Mouse (Mus musculus) hindlimb bud, embryonic 11.5 days (tissue): ENCODE measurements at regions not wholly inside any gene's neighbourhood (a gene's known extent, or its start where the extent isn't known, plus 50 kb on each side); places are given as distances from the start of the nearest gene placed in this dataset.
"Not testable (repeated sequence)": the region's sequence is repeated elsewhere in the genome, so short reads cannot be mapped to it uniquely, and the experiment has no call there.

Experiments used
- DNase-seq: peaks from one replicate; pipeline ENCODE4 v3.0.0-alpha.2; 2012; ENCODE audit warnings: low read depth, low spot score; ENCODE audit errors: extremely low spot score

DNA sequence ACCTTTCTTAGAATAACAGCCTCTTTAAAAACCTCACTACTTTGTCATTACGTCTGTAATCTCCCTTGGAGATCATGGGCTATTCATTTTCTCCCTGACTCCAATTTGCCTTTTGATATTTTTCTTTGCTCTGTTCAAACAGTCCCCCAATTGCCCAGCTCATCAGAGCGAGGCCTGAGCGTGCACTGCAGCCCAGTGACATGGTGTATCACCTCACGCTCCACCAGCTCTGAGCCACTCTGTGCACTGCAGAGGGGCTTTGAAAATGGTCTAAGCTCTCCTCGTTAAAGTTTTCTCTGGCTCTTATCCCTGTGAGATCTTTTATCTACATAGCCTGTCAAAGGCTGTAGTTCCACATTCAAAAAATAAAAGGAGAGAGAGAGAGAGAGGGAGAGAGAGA lies 152.1 kb downstream of the Srek1 start:
- DNase-seq = no peak

- DNase-seq = not testable (repeated sequence)
Observed at GRCm38 (mm10) chr13:103620958-103621357, 153.4 kb downstream of the Srek1 start.

DNA sequence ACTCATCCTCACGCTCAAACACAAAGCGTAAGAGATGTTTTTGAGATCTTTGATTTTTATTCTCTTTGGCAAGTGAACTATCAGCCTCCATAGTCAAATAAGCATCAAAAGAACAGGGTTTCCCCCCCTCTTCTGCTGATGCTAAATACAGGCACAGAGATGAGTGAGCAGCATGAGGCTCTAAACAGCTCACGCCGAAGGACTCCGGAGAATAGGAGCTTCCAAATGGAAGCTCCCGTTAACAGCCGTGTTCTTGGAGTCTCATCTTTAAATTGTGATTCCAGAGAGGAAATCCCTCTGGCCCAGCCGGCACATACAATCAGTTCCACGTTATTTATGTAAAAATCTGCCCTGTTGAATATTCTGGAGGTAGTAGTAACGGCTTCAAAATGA lies 161.1 kb downstream of the Srek1 start:
- no peak for DNase-seq

DNA sequence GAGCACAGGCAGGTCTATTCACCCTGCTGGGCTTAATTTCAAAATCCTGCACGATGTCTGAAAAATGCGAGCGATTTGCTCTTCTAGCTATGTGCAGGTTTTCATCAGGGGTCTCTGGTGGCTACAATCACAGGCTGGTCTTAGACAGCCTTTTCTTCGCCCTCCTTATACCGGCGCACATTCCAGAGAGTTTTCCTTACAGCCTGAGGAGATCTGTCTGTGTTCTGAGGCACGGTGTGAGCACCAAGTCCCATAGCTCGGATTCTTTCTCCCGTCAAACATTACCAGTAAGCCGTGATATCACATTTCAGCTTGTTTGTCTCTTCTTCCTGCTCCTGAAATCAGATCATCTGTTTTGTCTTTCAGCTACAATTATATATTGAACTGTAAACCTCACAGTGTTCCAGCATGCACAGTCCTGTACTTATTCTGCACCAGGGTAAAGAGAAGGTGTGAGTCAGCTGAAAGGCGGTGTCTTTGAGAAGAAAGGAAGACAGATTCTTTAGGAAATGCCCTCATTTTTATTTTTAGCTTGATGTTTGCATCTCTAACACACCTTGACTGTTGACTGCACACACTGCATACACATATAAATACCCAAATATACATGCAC lies 161.6 kb downstream of the Srek1 start:
- no peak for DNase-seq

- DNase-seq = no peak
Observed at GRCm38 (mm10) chr13:103602302-103602701, 172.1 kb downstream of the Srek1 start.

DNA sequence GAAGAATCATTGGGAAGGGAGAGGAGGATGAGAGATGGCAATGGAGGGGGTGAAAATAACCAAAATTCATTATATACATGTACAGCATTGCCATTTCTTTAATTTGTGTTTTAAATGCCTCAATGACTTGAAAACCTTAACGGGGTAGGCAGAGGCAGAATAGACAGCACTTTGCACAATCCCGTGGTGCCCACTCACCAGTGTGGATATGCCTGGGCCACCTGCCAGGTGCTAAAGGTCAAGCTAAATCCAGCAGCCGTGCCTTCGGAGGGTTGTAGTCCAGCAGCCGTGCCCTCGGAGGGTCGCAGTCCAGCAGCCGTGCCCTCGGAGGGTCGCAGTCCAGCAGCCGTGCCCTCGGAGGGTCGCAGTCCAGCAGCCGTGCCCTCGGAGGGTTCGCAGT lies 182.0 kb downstream of the Srek1 start:
- no peak for DNase-seq

- DNase-seq = no peak
Observed at GRCm38 (mm10) chr13:103591874-103592273, 182.5 kb downstream of the Srek1 start.

- DNase-seq = not testable (repeated sequence)
Observed at GRCm38 (mm10) chr13:103591381-103591780, 183.0 kb downstream of the Srek1 start.

GRCm38 (mm10) chr13:103589646-103590045 lies 184.8 kb downstream of the Srek1 start:
- DNase-seq = no peak

DNA sequence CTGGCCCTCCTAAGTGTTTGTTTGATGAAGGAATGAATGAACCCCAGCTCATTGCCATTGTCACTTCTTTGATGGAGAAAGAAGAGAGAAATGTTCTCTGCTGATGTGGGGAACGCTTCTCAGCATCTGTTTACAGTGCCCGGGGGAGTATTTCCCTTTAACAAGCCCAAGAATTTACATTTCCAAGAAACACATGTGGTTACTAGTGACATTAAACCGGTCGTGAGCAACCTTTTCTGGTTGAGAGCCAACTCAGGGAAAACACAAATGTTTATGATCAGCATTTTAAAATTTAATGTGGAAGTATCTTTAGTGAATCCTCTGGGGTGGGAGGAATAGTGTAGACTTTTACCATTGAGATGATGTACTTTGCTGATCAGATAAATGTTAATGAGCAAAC lies 197.6 kb downstream of the Srek1 start:
- DNase-seq = no peak

DNA sequence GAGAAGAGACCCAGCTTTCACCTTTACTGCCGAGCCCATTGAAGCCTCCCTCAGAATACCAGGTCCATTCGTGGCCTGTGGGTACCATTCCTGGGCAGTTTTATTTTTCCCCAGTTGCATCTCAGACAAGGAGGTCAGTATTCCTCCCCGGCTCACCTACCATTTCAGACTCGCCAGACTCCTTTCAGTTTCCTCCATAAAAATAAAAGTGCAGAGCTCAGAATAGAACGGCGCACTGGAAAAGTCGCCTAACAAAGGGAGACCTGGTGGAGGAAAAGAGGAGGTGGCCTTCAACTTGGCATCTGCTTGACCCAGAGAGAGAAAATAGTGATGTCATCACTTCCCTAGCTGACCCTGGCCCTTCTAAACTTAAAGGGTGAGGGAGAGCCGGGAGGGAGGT lies 209.7 kb downstream of the Srek1 start:
- no peak for DNase-seq

DNA sequence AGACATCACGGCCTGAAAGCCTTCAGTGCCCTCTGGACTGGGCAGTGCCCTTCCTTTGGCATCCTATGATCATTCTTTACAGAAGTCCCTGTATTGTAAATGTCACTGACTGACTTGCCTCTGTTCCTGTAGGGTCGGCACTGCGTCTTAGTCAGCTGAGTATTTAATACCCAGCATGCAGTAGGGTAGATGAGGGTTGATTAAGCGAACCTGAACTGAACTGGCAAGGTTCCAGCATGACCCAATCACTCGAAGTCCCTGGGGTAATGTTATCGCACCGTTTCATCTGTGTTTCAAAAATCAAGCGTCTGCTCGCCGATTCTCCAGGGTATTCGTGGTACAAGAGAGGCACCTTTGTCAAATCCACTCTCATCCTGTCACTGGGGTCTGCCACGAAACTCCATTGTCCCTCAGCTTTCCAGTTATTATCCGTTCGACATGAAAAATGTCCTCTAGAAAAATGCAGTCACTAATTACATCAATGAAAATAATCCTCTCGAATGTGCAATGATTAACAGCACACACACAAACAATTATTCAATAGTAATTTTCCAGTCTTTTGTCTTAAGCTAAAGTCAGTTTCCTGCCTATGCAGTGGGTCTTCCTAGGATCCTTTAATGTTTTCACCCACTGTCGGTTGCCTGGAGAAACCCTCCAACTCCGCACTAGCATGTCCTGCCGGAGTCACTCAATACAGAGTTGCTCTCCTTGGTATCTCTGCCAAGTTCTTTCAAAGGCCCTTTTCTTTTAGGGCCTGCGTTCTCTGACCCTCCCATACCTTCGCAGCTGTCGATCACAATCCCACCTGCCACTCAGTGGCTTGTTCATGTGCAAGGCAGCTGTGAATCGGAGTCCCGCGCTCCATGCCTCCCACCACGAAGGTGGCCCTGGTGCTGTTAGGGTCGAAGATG lies 212.4 kb downstream of the Srek1 start:
- DNase-seq = no peak

DNA sequence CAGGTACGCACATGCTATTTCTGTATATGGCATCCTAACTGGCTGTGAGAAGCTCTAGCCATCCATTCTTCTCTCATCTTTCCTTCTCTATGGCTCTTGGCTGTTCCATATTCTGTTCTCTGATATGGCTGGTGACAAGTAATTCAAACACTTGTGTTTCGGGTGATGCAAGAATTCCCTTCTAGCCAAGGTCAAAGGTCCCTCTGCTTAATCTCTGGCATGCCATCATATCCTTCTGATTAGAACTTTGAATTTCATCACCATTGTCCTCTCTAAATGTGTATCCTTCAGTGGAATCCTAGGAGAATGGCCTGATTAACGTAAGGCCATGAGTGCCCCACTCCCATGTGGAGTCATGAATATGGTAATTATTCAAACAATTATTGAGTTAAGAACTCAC lies 215.5 kb downstream of the Srek1 start:
- no peak for DNase-seq

GRCm38 (mm10) chr13:103539577-103539976 lies 205.3 kb upstream of the Mast4 start:
- no peak for DNase-seq

DNA sequence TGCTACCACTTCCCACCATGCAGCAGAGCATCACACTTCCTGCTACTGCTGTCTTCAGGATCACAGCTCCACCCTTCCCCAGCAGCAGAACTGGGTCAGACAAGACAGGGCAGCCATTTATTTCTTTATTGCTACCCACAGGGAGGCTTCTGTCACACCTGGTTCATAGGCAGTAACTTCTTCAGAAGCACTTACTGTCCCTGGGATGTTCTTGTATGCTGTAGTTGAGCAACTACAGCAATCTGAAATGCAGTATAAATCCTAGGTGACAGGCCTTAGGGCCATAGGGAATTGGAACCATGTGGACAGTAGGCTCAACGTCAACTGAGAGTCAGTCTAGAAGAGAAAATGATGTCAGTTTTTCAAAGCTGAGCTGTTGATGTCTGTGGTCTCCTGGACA lies 179.5 kb upstream of the Mast4 start:
- DNase-seq = no peak

- DNase-seq = no peak
Observed at GRCm38 (mm10) chr13:103512476-103512875, 178.2 kb upstream of the Mast4 start.

GRCm38 (mm10) chr13:103504987-103505386 lies 170.7 kb upstream of the Mast4 start:
- DNase-seq = no peak

DNA sequence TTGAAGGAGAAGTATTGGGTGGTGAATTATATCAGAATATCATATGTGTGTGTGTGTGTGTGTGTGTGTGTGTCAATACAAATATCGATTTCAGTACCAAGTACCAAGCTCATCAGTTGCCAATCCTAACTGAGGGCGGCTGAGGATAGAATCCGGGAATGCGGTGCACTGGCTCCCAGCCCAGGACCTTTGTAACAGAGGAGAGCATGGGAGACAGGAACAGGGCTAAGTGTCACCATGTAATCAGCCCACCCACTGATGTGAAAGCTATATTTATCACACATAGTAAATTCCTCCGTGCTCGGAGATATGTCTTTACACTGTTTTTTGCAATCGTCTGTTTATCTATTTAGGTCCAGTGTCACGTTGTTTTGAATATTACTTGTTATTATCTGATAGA lies 165.1 kb upstream of the Mast4 start:
- DNase-seq = no peak

- DNase-seq = no peak
Observed at GRCm38 (mm10) chr13:103494371-103494770, 160.1 kb upstream of the Mast4 start.

DNA sequence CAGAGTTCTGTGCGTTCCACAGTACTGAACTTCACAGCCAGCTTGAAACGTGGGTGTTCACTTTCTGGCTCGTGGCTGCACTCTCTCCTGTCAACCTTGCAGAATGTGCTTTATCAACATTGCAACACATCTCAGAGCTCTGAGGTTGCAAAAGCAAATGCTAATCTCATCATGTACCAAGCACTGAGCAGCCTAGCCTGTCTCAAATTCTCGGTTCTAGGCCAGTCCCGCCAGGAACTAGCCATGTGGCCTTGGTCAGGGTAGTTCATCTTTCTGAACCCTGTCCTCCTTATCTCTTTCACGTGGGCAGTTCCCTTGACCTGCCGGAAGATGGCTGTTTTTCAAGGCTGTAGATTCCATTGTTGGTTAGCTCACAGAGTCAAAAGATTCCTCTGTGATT lies 159.3 kb upstream of the Mast4 start:
- DNase-seq = no peak

GRCm38 (mm10) chr13:103490049-103490448 lies 155.8 kb upstream of the Mast4 start:
- no peak for DNase-seq

- DNase-seq = no peak
Observed at GRCm38 (mm10) chr13:103484092-103484491, 149.8 kb upstream of the Mast4 start.
